Mouse (Mus musculus) stomach, postnatal 0 days (tissue): ENCODE results near the gene Zfp992.
"Not testable (repeated sequence)": the region's sequence is repeated elsewhere in the genome, so short reads cannot be mapped to it uniquely, and the experiment has no call there.

Experiments
- CTCF ChIP-seq: IDR thresholded peaks from 2 replicates; pipeline ENCODE4 v1.5.1; 2016; ENCODE audit warnings: antibody characterized with exemption, low read depth, mild to moderate bottlenecking, moderate library complexity
- EP300 ChIP-seq: optimal IDR thresholded peaks from 2 replicates; pipeline ENCODE3; 2016; ENCODE audit warnings: antibody characterized with exemption

GRCm38 (mm10) chr4:146449711-146450110 lies 888 bp downstream of the Zfp992 start:
- not testable (repeated sequence) for TF ChIP-seq CTCF, EP300
